Mouse (Mus musculus): ENCODE results near the gene Tmtc2. TPM values are rescaled to one million over a fixed set of nuclear protein-coding genes. Genes with fewer than 3 reads are reported as not detected.

Tmtc2 gene
- polyA plus RNA-seq, 1 experiment from 2014 or later, result 8.0 TPM

DNA sequence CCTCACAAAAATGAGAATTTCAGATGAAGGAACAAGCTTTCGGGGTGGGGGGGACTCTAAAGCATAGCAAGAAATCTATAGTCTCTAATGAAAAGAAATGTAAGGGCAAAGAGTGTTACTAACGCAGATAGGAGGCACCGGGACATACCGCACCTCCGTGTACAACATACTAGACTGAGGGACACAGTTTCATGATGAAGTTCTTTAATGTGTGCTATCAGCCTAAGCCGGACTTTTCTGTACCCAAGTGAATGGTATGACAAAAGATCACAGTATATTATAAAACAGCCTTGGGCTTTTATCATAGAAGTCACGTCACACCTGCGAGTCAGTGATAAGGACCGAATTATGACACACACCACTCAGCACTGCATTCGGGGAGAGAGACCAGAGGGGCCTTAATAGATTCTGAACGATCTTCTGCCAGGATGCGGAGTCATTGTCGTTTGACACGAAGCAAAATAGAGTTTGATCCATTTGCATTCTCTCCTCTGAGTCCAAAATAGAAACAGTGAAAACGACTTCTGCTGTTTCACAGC lies 156.3 kb downstream of the Tmtc2 start:
- peaks cover 10% of the 10 kb centered on the region for H3K36me3 ChIP-seq
- no peaks in the 10 kb centered on the region for H3K27me3 ChIP-seq (ENCODE audit: insufficient read depth, poor library complexity, severe bottlenecking)
- 92% methylated on average over 15 of the region's 15 CpGs for WGBS
- no peak overlapping the region for H3K27ac ChIP-seq
- no peaks in the 10 kb centered on the region for H3K4me1 ChIP-seq (replicated peaks)
- no peak for DNase-seq (ENCODE audit: low spot score)
- H3K4me3 ChIP-seq, result no peak overlapping the region
- H3K9me3 ChIP-seq, result no peaks in the 10 kb centered on the region

GRCm38 (mm10) chr10:105416601-105417000 lies 157.7 kb downstream of the Tmtc2 start:
- no peak for DNase-seq (ENCODE audit: low spot score)
- Histone ChIP-seq H3K27ac (no peak overlapping the region), H3K27me3 (ENCODE audit: insufficient read depth, poor library complexity, severe bottlenecking) (no peaks in the 10 kb centered on the region), H3K4me3 (no peak overlapping the region), H3K9me3 (no peaks in the 10 kb centered on the region), H3K4me1 (replicated peaks) (no peaks in the 10 kb centered on the region), H3K36me3 (peaks cover 12% of the 10 kb centered on the region)
- WGBS, result 87% methylated on average over 4 of the region's 4 CpGs

GRCm38 (mm10) chr10:105405856-105406527 lies 168.3 kb downstream of the Tmtc2 start:
- no peaks in the 10 kb centered on the region for H3K27me3 ChIP-seq (ENCODE audit: insufficient read depth, poor library complexity, severe bottlenecking)
- 95% methylated on average over 4 of the region's 4 CpGs for WGBS
- H3K4me3 ChIP-seq, result no peak overlapping the region
- H3K9me3 ChIP-seq, result no peaks in the 10 kb centered on the region; the same call in 1 of the 2 replicates
- no peak for DNase-seq (ENCODE audit: low spot score)
- H3K4me1 ChIP-seq (replicated peaks), result 0 out of 2 replicates have a peak, but pooled peaks cover 7% of the 10 kb centered on the region
- H3K36me3 ChIP-seq, result no peaks in the 10 kb centered on the region
- H3K27ac ChIP-seq, result no peak overlapping the region

- H3K4me1 ChIP-seq (replicated peaks), result 0 out of 2 replicates have a peak, but pooled peaks cover 7% of the 10 kb centered on the region
- H3K27ac ChIP-seq, result no peak overlapping the region
- H3K4me3 ChIP-seq, result no peak overlapping the region
- 85% methylated on average over 3 of the region's 3 CpGs for WGBS
- no peaks in the 10 kb centered on the region for H3K27me3 ChIP-seq (ENCODE audit: insufficient read depth, poor library complexity, severe bottlenecking)
- no peaks in the 10 kb centered on the region for H3K36me3 ChIP-seq
- no peaks in the 10 kb centered on the region; the same call in 1 of the 2 replicates for H3K9me3 ChIP-seq
- no peak for DNase-seq (ENCODE audit: low spot score)
These were observed 170.3 kb downstream of the Tmtc2 start for GRCm38 (mm10) chr10:105403931-105404330.

DNA sequence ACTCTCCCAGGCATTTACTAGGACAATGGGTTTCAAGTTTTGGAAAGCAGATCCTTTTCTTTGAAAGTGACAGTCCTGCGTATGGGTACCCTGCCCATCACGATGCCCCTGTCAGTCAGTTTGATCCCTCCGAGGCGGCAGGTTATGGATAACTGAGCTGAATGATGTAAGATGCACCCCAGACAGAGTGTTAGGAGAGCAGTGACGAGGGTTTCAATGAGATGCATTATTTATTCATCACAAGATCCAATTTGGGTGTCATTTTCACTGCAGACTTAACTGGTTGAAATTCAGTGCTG lies 171.8 kb downstream of the Tmtc2 start:
- 58% methylated on average over 5 of the region's 5 CpGs for WGBS
- no peak overlapping the region for H3K4me3 ChIP-seq
- no peak for DNase-seq (ENCODE audit: low spot score)
- H3K4me1 ChIP-seq (replicated peaks), result 0 out of 2 replicates have a peak, but pooled peaks cover 7% of the 10 kb centered on the region
- H3K27ac ChIP-seq, result no peak overlapping the region
- H3K9me3 ChIP-seq, result no peaks in the 10 kb centered on the region; the same call in 1 of the 2 replicates
- no peaks in the 10 kb centered on the region for H3K36me3 ChIP-seq
- H3K27me3 ChIP-seq (ENCODE audit: insufficient read depth, poor library complexity, severe bottlenecking), result no peaks in the 10 kb centered on the region

GRCm38 (mm10) chr10:105401754-105402480 lies 172.3 kb downstream of the Tmtc2 start:
- 80% methylated on average over 11 of the region's 11 CpGs for WGBS
- Histone ChIP-seq H3K27ac (no peak overlapping the region), H3K27me3 (ENCODE audit: insufficient read depth, poor library complexity, severe bottlenecking) (no peaks in the 10 kb centered on the region), H3K4me1 (replicated peaks) (0 out of 2 replicates have a peak, but pooled peaks cover 7% of the 10 kb centered on the region), H3K4me3 (no peak overlapping the region), H3K9me3 (no peaks in the 10 kb centered on the region; the same call in 1 of the 2 replicates), H3K36me3 (no peaks in the 10 kb centered on the region)
- DNase-seq (ENCODE audit: low spot score), result no peak

DNA sequence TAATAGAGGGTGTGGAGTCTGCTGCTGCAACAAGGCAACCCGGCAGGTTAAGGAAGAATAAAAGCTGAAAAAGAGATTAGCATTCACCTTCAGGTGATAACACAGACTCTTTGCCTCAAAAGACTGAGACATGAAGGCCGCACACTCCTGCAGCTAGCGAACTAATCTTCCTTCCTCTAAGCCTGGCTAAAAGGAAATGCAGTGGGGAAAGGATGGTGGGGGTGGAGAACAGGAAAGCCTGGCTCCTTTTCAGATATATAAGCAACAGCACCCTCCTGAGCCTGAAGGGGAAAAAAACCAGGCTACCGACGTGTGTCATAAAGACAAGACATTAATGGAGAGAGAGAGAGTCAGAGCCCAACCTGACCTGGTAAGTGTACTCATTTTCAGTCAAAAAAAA lies 174.9 kb downstream of the Tmtc2 start:
- no peak for DNase-seq (ENCODE audit: low spot score)
- WGBS, result 63% methylated on average over 5 of the region's 5 CpGs

DNA sequence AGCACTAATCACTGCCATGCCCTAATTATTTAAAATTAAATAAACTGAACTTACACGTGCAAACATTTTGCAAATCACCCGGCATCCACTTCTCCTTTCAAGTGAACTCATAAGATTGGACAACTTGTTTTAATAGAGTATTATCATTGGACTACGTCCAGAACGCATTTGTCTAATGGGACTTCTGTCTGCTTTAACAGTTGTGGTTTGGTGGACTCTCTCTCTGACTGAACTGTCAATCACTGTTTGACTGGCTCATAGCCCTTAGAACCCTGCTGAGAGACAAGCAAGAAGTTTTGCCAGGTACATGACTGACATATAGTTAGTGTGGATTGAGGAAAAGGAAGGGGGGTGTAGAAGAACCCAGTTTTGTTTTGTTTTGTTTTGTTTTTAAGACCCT lies 190.2 kb downstream of the Tmtc2 start:
- Histone ChIP-seq H3K9me3 (no peaks in the 10 kb centered on the region), H3K4me1 (replicated peaks) (peaks cover 10% of the 10 kb centered on the region; the same call in 1 of the 2 replicates), H3K36me3 (no peaks in the 10 kb centered on the region), H3K27ac (no peak overlapping the region), H3K4me3 (no peak overlapping the region), H3K27me3 (ENCODE audit: insufficient read depth, poor library complexity, severe bottlenecking) (no peaks in the 10 kb centered on the region; the same call in 1 of the 2 replicates)
- DNase-seq (ENCODE audit: low spot score), result no peak
- WGBS, result 83% methylated on average over 4 of the region's 4 CpGs

More for the DNA sequence above, 174.9 kb downstream of the Tmtc2 start:
- H3K9me3 ChIP-seq, result no peaks in the 10 kb centered on the region
- H3K4me1 ChIP-seq (replicated peaks), result 0 out of 2 replicates have a peak, but pooled peaks cover 7% of the 10 kb centered on the region
- H3K4me3 ChIP-seq, result no peak overlapping the region
- H3K36me3 ChIP-seq, result no peaks in the 10 kb centered on the region
- H3K27ac ChIP-seq, result no peak overlapping the region
- H3K27me3 ChIP-seq (ENCODE audit: insufficient read depth, poor library complexity, severe bottlenecking), result no peaks in the 10 kb centered on the region

DNA sequence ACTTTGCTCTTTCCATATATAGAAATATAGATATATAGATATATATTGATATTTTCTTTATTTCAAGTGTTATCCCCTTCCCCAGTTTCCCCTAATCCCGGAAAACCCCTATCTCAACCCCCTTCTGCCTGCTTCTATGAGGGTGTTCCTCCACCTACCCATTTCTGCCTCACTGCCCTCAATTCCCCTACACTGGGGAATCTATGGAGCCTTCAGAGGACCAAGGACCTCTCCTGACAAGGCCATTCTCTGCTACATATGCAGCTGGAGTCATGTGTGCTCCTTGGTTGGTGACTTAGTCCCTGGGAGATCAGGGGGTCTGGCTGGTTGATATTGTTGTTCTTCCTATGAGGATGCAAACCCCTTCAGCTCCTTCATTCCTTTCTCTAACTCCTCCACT lies 192.5 kb downstream of the Tmtc2 start:
- 78% methylated on average over 1 of the region's 1 CpGs for WGBS
- Histone ChIP-seq H3K9me3 (no peaks in the 10 kb centered on the region), H3K27ac (no peak overlapping the region), H3K4me1 (replicated peaks) (peaks cover 10% of the 10 kb centered on the region; the same call in 1 of the 2 replicates), H3K27me3 (ENCODE audit: insufficient read depth, poor library complexity, severe bottlenecking) (no peaks in the 10 kb centered on the region; the same call in 1 of the 2 replicates), H3K36me3 (no peaks in the 10 kb centered on the region), H3K4me3 (no peak overlapping the region)
- no peak for DNase-seq (ENCODE audit: low spot score)

DNA sequence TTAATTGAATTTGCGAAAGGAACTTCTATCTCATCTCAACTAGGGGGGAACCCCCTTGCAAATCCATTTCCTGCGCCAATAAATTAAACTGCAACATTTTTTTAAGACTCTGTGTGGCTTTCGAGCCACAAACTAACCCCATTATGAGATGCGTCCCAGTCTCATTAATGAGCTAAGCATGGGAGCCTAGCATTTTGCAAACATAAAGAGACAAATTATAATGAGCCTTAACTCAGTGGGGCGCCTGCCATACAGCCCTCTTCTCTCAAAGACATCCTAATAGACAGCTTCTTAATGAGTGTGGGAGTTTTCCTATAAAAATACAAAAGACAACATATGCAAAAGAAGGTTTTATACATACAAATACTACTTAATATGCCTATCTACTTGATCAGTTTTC lies 193.0 kb downstream of the Tmtc2 start:
- Histone ChIP-seq H3K4me1 (replicated peaks) (peaks cover 10% of the 10 kb centered on the region; the same call in 1 of the 2 replicates), H3K36me3 (no peaks in the 10 kb centered on the region), H3K4me3 (no peak overlapping the region), H3K27me3 (ENCODE audit: insufficient read depth, poor library complexity, severe bottlenecking) (no peaks in the 10 kb centered on the region; the same call in 1 of the 2 replicates), H3K9me3 (no peaks in the 10 kb centered on the region), H3K27ac (no peak overlapping the region)
- no peak for DNase-seq (ENCODE audit: low spot score)
- WGBS, result 71% methylated on average over 5 of the region's 5 CpGs

GRCm38 (mm10) chr10:105380584-105380983 lies 193.7 kb downstream of the Tmtc2 start:
- H3K27ac ChIP-seq, result no peak overlapping the region
- no peaks in the 10 kb centered on the region; the same call in 1 of the 2 replicates for H3K27me3 ChIP-seq (ENCODE audit: insufficient read depth, poor library complexity, severe bottlenecking)
- H3K9me3 ChIP-seq, result no peaks in the 10 kb centered on the region
- peaks cover 10% of the 10 kb centered on the region; the same call in 1 of the 2 replicates for H3K4me1 ChIP-seq (replicated peaks)
- no peak overlapping the region for H3K4me3 ChIP-seq
- WGBS, result 66% methylated on average over 7 of the region's 7 CpGs
- H3K36me3 ChIP-seq, result no peaks in the 10 kb centered on the region
- DNase-seq (ENCODE audit: low spot score), result no peak

DNA sequence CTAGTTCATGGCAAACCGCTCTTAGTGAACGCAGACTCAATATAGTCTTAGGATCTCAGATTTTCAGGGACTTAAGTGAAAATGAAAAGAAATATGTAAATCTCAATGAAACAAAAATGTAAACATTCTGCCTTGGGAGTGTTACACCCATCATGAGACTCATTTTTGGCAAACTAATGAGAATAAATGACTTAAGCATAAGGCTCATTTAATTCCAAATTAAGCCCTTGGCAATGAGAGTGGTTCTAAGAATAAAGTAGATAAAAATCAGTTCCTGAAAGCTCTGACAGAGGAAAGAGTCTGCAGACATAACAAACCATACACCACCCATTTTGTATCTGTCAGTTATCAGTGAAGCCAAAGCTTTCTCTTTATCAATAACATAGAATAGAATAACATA lies 196.5 kb downstream of the Tmtc2 start:
- Histone ChIP-seq H3K4me1 (replicated peaks) (peaks cover 10% of the 10 kb centered on the region; the same call in 1 of the 2 replicates), H3K27me3 (ENCODE audit: insufficient read depth, poor library complexity, severe bottlenecking) (no peaks in the 10 kb centered on the region; the same call in 1 of the 2 replicates)
- DNase-seq (ENCODE audit: low spot score), result no peak

DNA sequence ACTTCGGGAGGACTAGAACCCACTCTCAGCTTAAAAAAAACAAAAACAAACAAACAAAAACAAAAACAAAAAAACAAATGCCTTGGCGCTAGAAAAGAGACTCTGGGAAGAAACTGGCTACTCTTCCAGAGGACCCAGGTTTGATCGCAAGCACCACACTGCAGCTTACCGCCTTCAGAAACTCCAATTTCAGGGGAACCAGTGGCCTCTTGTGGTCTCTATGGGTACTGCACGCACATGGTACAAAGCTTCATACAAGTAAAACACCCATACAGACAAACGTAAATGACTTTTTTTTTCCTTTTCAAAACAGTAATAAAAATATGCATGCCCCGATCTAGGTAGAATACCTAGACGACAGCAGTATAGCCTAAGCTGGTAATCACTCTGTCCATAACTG lies 201.0 kb downstream of the Tmtc2 start:
- H3K36me3 ChIP-seq, result peaks cover 18% of the 10 kb centered on the region; the same call in 1 of the 2 replicates
- WGBS, result 94% methylated on average over 8 of the region's 8 CpGs
- no peaks in the 10 kb centered on the region for H3K9me3 ChIP-seq
- no peak overlapping the region for H3K27ac ChIP-seq
- H3K27me3 ChIP-seq (ENCODE audit: insufficient read depth, poor library complexity, severe bottlenecking), result no peaks in the 10 kb centered on the region
- H3K4me3 ChIP-seq, result no peak overlapping the region
- DNase-seq (ENCODE audit: low spot score), result no peak
- H3K4me1 ChIP-seq (replicated peaks), result no peaks in the 10 kb centered on the region

More for the DNA sequence above, 196.5 kb downstream of the Tmtc2 start:
- Histone ChIP-seq H3K4me3 (no peak overlapping the region), H3K9me3 (no peaks in the 10 kb centered on the region), H3K36me3 (peaks cover 7% of the 10 kb centered on the region; the same call in 1 of the 2 replicates), H3K27ac (no peak overlapping the region)
- 98% methylated on average over 2 of the region's 2 CpGs for WGBS

Data from hindbrain, embryonic 10.5 days (tissue).